ENCODE assay signal across 8 mouse cellular contexts in genomic region chr14:25525729-25526128, GRCm38 (mm10).
A peak's percentile ranks its signal among the peaks of the same experiment; 100 is the strongest.
DNase-seq lines count a peak whose midpoint lies in the region; ATAC-seq and TF ChIP-seq lines count a peak whose summit lies in the region.

No protein-coding gene starts in this region.

- H3K4me2 ChIP-seq in hindbrain, embryonic 15.5 days: no peak overlapping the region
- no peak overlapping the region for H3K4me2 ChIP-seq in hindbrain, postnatal 0 days (ENCODE audit: low read depth, low read length)
- H3K4me2 ChIP-seq in embryonic facial prominence, embryonic 11.5 days (ENCODE audit: low read depth, low read length): no peak overlapping the region
- no peak overlapping the region for H3K4me2 ChIP-seq in lung, embryonic 15.5 days

- no peak for TF ChIP-seq CTCF in hindbrain, postnatal 0 days (IDR thresholded peaks at IDR 0.05; ENCODE audit: low read depth)

- no peaks in the 10 kb centered on the region for H3K9me3 ChIP-seq in hindbrain, embryonic 15.5 days
- H3K9me3 ChIP-seq in hindbrain, postnatal 0 days (ENCODE audit: low read length): no peaks in the 10 kb centered on the region
- no peaks in the 10 kb centered on the region for H3K9me3 ChIP-seq in embryonic facial prominence, embryonic 11.5 days (replicated peaks; ENCODE audit: control insufficient read depth, low read length)
- no peaks in the 10 kb centered on the region for H3K9me3 ChIP-seq in lung, embryonic 15.5 days

- H3K27me3 ChIP-seq in hindbrain, embryonic 15.5 days: no peaks in the 10 kb centered on the region
- no peaks in the 10 kb centered on the region for H3K27me3 ChIP-seq in hindbrain, postnatal 0 days (ENCODE audit: insufficient read depth, low read length)
- no peaks in the 10 kb centered on the region for H3K27me3 ChIP-seq in embryonic facial prominence, embryonic 11.5 days (ENCODE audit: control insufficient read depth, insufficient read depth, low read length)
- H3K27me3 ChIP-seq in lung, embryonic 15.5 days: no peaks in the 10 kb centered on the region

- H3K4me3 ChIP-seq in hindbrain, embryonic 15.5 days: no peak overlapping the region
- H3K4me3 ChIP-seq in hindbrain, postnatal 0 days (ENCODE audit: low read length): no peak overlapping the region
- H3K4me3 ChIP-seq in embryonic facial prominence, embryonic 11.5 days (ENCODE audit: low read depth, low read length): no peak overlapping the region
- no peak overlapping the region for H3K4me3 ChIP-seq in lung, embryonic 15.5 days

- H3K27ac ChIP-seq in hindbrain, embryonic 15.5 days (replicated peaks): no peak overlapping the region
- no peak overlapping the region for H3K27ac ChIP-seq in hindbrain, postnatal 0 days
- H3K27ac ChIP-seq in embryonic facial prominence, embryonic 11.5 days (replicated peaks; ENCODE audit: low read depth, low read length): peak overlapping the region; percentile 35; the same call in 1 of the 2 replicates
- H3K27ac ChIP-seq in lung, embryonic 15.5 days: peak overlapping the region; percentile 71

- WGBS in hindbrain, embryonic 15.5 days: 66% methylated on average over 8 of the region's 8 CpGs
- whole genome bisulfite sequencing in hindbrain, postnatal 0 days: 63% methylated on average over 8 of the region's 8 CpGs
- WGBS in embryonic facial prominence, embryonic 11.5 days: 49% methylated on average over 8 of the region's 8 CpGs
- 49% methylated on average over 8 of the region's 8 CpGs for WGBS in lung, embryonic 15.5 days

- peak; percentile 20; the same call in 1 of the 2 replicates for ATAC-seq in hindbrain, embryonic 15.5 days (ENCODE audit: low FRiP score, low read depth)
- no peak for ATAC-seq in hindbrain, postnatal 0 days
- ATAC-seq in embryonic facial prominence, embryonic 11.5 days (replicated peaks; ENCODE audit: insufficient number of reproducible peaks, low FRiP score, low TSS enrichment, low read depth): no peak
- ATAC-seq in lung, embryonic 15.5 days (ENCODE audit: borderline replicate concordance, extremely low read depth, low FRiP score, low TSS enrichment): 0 out of 2 replicates have a peak, but pooled peaks have one; percentile 8
- ATAC-seq in inflammation-experienced regulatory T-cells, adult 6 months: no peak

- no peaks in the 10 kb centered on the region for H3K36me3 ChIP-seq in hindbrain, embryonic 15.5 days
- no peaks in the 10 kb centered on the region for H3K36me3 ChIP-seq in hindbrain, postnatal 0 days (ENCODE audit: insufficient read depth, low read length)
- H3K36me3 ChIP-seq in embryonic facial prominence, embryonic 11.5 days (replicated peaks; ENCODE audit: control insufficient read depth, insufficient read depth, low read depth, low read length): no peaks in the 10 kb centered on the region
- H3K36me3 ChIP-seq in lung, embryonic 15.5 days: no peaks in the 10 kb centered on the region

- H3K9ac ChIP-seq in hindbrain, embryonic 15.5 days: no peak overlapping the region
- no peak overlapping the region for H3K9ac ChIP-seq in hindbrain, postnatal 0 days (replicated peaks; ENCODE audit: low read length)
- H3K9ac ChIP-seq in embryonic facial prominence, embryonic 11.5 days (replicated peaks; ENCODE audit: low read length): no peak overlapping the region
- H3K9ac ChIP-seq in lung, embryonic 15.5 days: no peak overlapping the region

- H3K4me1 ChIP-seq in hindbrain, embryonic 15.5 days (replicated peaks): peaks cover 54% of the 10 kb centered on the region
- peaks cover 8% of the 10 kb centered on the region for H3K4me1 ChIP-seq in hindbrain, postnatal 0 days (ENCODE audit: insufficient read depth, low read length)
- H3K4me1 ChIP-seq in embryonic facial prominence, embryonic 11.5 days (ENCODE audit: control insufficient read depth, insufficient read depth, low read length): peaks cover 2% of the 10 kb centered on the region; the same call in 1 of the 2 replicates
- H3K4me1 ChIP-seq in lung, embryonic 15.5 days: peaks cover 54% of the 10 kb centered on the region

- no peak for DNase-seq in hindbrain, postnatal 0 days (ENCODE audit: low spot score)
- no peak for DNase-seq in embryonic facial prominence, embryonic 11.5 days (ENCODE audit: low spot score)
- peak; percentile 25 for DNase-seq in induced T-regulatory cell, adult 2 months (ENCODE audit: low read depth)
- no peak for DNase-seq in cerebellum, adult 9-10 months
- no peak for DNase-seq in layer of hippocampus, postnatal 25 days (ENCODE audit: extremely low spot score in 1 of 2, low spot score in 1 of 2)

Comparison
In these comparisons a context has a peak if more than half of its experiments do, and no peak if none do; other contexts are left out.
1. ATAC-seq: peak in hindbrain, embryonic 15.5 days (single experiment) and lung, embryonic 15.5 days (single experiment); none in hindbrain, postnatal 0 days (single experiment), embryonic facial prominence, embryonic 11.5 days (single experiment) and inflammation-experienced regulatory T-cells, adult 6 months (single experiment).
2. H3K27ac ChIP-seq: peak in embryonic facial prominence, embryonic 11.5 days (single experiment) and lung, embryonic 15.5 days (single experiment); none in hindbrain, embryonic 15.5 days (single experiment) and hindbrain, postnatal 0 days (single experiment).